Mouse (Mus musculus): Measurements from ENCODE around the gene 2810408A11Rik. TPM values are rescaled to one million over a fixed set of nuclear protein-coding genes. Genes with fewer than 3 reads are reported as not detected.
"Not testable (repeated sequence)": the region's sequence is repeated elsewhere in the genome, so short reads cannot be mapped to it uniquely, and the experiment has no call there.

Gene 2810408A11Rik
- polyA plus RNA-seq, 1 experiment from 2014 or later = 6.4 TPM

GRCm38 (mm10) chr11:69867335-69867734, 33.5 kb downstream of the 2810408A11Rik start:
- Histone ChIP-seq H3K9ac (replicated peaks; ENCODE audit: low read depth) (no peak overlapping the region), H3K27ac (ENCODE audit: low read length) (no peak overlapping the region), H3K27me3 (replicated peaks; ENCODE audit: insufficient read depth, low read length) (no peaks in the 10 kb centered on the region), H3K9me3 (ENCODE audit: low read length) (no peaks in the 10 kb centered on the region), H3K4me2 (replicated peaks; ENCODE audit: low read depth, low read length) (no peak overlapping the region), H3K4me3 (ENCODE audit: low read depth, low read length) (no peak overlapping the region), H3K4me1 (ENCODE audit: insufficient read depth, low read depth, low read length) (no peaks in the 10 kb centered on the region), H3K36me3 (ENCODE audit: insufficient read depth, low read length) (no peaks in the 10 kb centered on the region)
- TF ChIP-seq EP300 (IDR thresholded peaks at IDR 0.05) (no peak), CTCF (IDR thresholded peaks at IDR 0.05) (no peak)
- 53% methylated on average over 9 of the region's 9 CpGs for WGBS
- no peak for DNase-seq (ENCODE audit: low spot score)
- ATAC-seq = no peak

GRCm38 (mm10) chr11:69865561-69865960, 35.2 kb downstream of the 2810408A11Rik start:
- H3K27me3 ChIP-seq (replicated peaks; ENCODE audit: insufficient read depth, low read length) = no peaks in the 10 kb centered on the region
- H3K4me2 ChIP-seq (replicated peaks; ENCODE audit: low read depth, low read length) = no peak overlapping the region
- H3K27ac ChIP-seq (ENCODE audit: low read length) = no peak overlapping the region
- no peaks in the 10 kb centered on the region for H3K4me1 ChIP-seq (ENCODE audit: insufficient read depth, low read depth, low read length)
- WGBS = 74% methylated on average over 9 of the region's 9 CpGs
- no peak overlapping the region for H3K4me3 ChIP-seq (ENCODE audit: low read depth, low read length)
- TF ChIP-seq EP300 (IDR thresholded peaks at IDR 0.05) (no peak), CTCF (IDR thresholded peaks at IDR 0.05) (no peak)
- H3K9ac ChIP-seq (replicated peaks; ENCODE audit: low read depth) = no peak overlapping the region
- ATAC-seq (no peak), DNase-seq (ENCODE audit: low spot score) (no peak)
- no peaks in the 10 kb centered on the region for H3K36me3 ChIP-seq (ENCODE audit: insufficient read depth, low read length)
- no peaks in the 10 kb centered on the region for H3K9me3 ChIP-seq (ENCODE audit: low read length)

GRCm38 (mm10) chr11:69864138-69864860, 36.5 kb downstream of the 2810408A11Rik start:
- no peak for DNase-seq (ENCODE audit: low spot score)
- no peak overlapping the region for H3K4me2 ChIP-seq (replicated peaks; ENCODE audit: low read depth, low read length)
- TF ChIP-seq EP300 (IDR thresholded peaks at IDR 0.05) (no peak), CTCF (IDR thresholded peaks at IDR 0.05) (no peak)
- H3K4me1 ChIP-seq (ENCODE audit: insufficient read depth, low read depth, low read length) = no peaks in the 10 kb centered on the region
- no peak overlapping the region for H3K4me3 ChIP-seq (ENCODE audit: low read depth, low read length)
- whole genome bisulfite sequencing = 32% methylated on average over 8 of the region's 8 CpGs
- ATAC-seq = no peak
- H3K9ac ChIP-seq (replicated peaks; ENCODE audit: low read depth) = no peak overlapping the region
- no peaks in the 10 kb centered on the region for H3K27me3 ChIP-seq (replicated peaks; ENCODE audit: insufficient read depth, low read length)
- no peaks in the 10 kb centered on the region for H3K36me3 ChIP-seq (ENCODE audit: insufficient read depth, low read length)
- no peak overlapping the region for H3K27ac ChIP-seq (ENCODE audit: low read length)
- no peaks in the 10 kb centered on the region for H3K9me3 ChIP-seq (ENCODE audit: low read length)

GRCm38 (mm10) chr11:69863729-69864128, 37.1 kb downstream of the 2810408A11Rik start:
- H3K36me3 ChIP-seq (ENCODE audit: insufficient read depth, low read length); H3K27ac ChIP-seq (ENCODE audit: low read length); H3K9me3 ChIP-seq (ENCODE audit: low read length); H3K4me2 ChIP-seq (replicated peaks; ENCODE audit: low read depth, low read length); H3K27me3 ChIP-seq (replicated peaks; ENCODE audit: insufficient read depth, low read length); H3K4me1 ChIP-seq (ENCODE audit: insufficient read depth, low read depth, low read length); H3K4me3 ChIP-seq (ENCODE audit: low read depth, low read length); DNase-seq (ENCODE audit: low spot score); ATAC-seq; H3K9ac ChIP-seq (replicated peaks; ENCODE audit: low read depth): not testable (repeated sequence)
- WGBS = 59% methylated on average over 3 of the region's 3 CpGs

- ATAC-seq = peak; percentile 84
- H3K27ac ChIP-seq (ENCODE audit: low read length) = peak within 1 kb of the TSS; percentile 84
Observed at GRCm38 (mm10) chr11:69858113-69858998, 42.4 kb downstream of the 2810408A11Rik start, which contains the start of gene Tnk1. Tnk1 (minus strand) TSS chr11:69858730.

GRCm38 (mm10) chr11:69855347-69855746, 45.4 kb downstream of the 2810408A11Rik start:
- Histone ChIP-seq H3K27me3 (replicated peaks; ENCODE audit: insufficient read depth, low read length) (no peaks in the 10 kb centered on the region), H3K9ac (replicated peaks; ENCODE audit: low read depth) (no peak overlapping the region), H3K9me3 (ENCODE audit: low read length) (no peaks in the 10 kb centered on the region), H3K27ac (ENCODE audit: low read length) (no peak overlapping the region), H3K4me2 (replicated peaks; ENCODE audit: low read depth, low read length) (no peak overlapping the region), H3K4me3 (ENCODE audit: low read depth, low read length) (no peak overlapping the region), H3K4me1 (ENCODE audit: insufficient read depth, low read depth, low read length) (0 out of 2 replicates have a peak, but pooled peaks cover 3% of the 10 kb centered on the region), H3K36me3 (ENCODE audit: insufficient read depth, low read length) (peaks cover 14% of the 10 kb centered on the region)
- ATAC-seq (peak; percentile 28), DNase-seq (ENCODE audit: low spot score) (no peak)
- 37% methylated on average over 16 of the region's 16 CpGs for WGBS
- peak; percentile 66 for TF ChIP-seq CTCF (IDR thresholded peaks at IDR 0.05)
- TF ChIP-seq EP300 (IDR thresholded peaks at IDR 0.05) = no peak

More at GRCm38 (mm10) chr11:69858113-69858998, 42.4 kb downstream of the 2810408A11Rik start, which contains the start of gene Tnk1:
- peak within 1 kb of the TSS; percentile 25 for H3K4me3 ChIP-seq (ENCODE audit: low read depth, low read length)
- H3K9me3 ChIP-seq (ENCODE audit: low read length) = no peaks in the 10 kb centered on the region
- no peaks in the 10 kb centered on the region for H3K4me1 ChIP-seq (ENCODE audit: insufficient read depth, low read depth, low read length)
- WGBS = 16% methylated on average over 30 of the region's 30 CpGs
- H3K27me3 ChIP-seq (replicated peaks; ENCODE audit: insufficient read depth, low read length) = no peaks in the 10 kb centered on the region
- H3K4me2 ChIP-seq (replicated peaks; ENCODE audit: low read depth, low read length) = peak within 1 kb of the TSS; percentile 48
- TF ChIP-seq EP300 (IDR thresholded peaks at IDR 0.05) (no peak; the same call in 1 of the 2 replicates), CTCF (IDR thresholded peaks at IDR 0.05) (no peak)
- DNase-seq (ENCODE audit: low spot score) = peak; percentile 88
- H3K9ac ChIP-seq (replicated peaks; ENCODE audit: low read depth) = peak within 1 kb of the TSS; percentile 39
- no peaks in the 10 kb centered on the region for H3K36me3 ChIP-seq (ENCODE audit: insufficient read depth, low read length)
